Mouse (Mus musculus): ENCODE results near the gene Tbc1d9b. TPM values are rescaled to one million over a fixed set of nuclear protein-coding genes. Genes with fewer than 3 reads are reported as not detected.
"Not testable (repeated sequence)": the region's sequence is repeated elsewhere in the genome, so short reads cannot be mapped to it uniquely, and the experiment has no call there.

The Tbc1d9b gene
- polyA plus RNA-seq, 2 experiments: 44.9 to 45.2 TPM

GRCm38 (mm10) chr11:50161578-50162304 lies 30.5 kb downstream of the Tbc1d9b start:
- DNase-seq (ENCODE audit: low spot score) (peak; percentile 49), ATAC-seq (ENCODE audit: low FRiP score, low read depth) (no peak)
- Histone ChIP-seq H3K4me2 (replicated peaks; ENCODE audit: low read depth, low read length, severe bottlenecking) (no peak overlapping the region), H3K9ac (ENCODE audit: low read depth, low read length, severe bottlenecking) (no peak overlapping the region), H3K27ac (replicated peaks; ENCODE audit: low read depth, low read length) (no peak overlapping the region), H3K36me3 (ENCODE audit: control insufficient read depth, insufficient read depth, low read length) (peaks cover 92% of the 10 kb centered on the region), H3K9me3 (ENCODE audit: control insufficient read depth, low read length) (no peaks in the 10 kb centered on the region), H3K4me3 (replicated peaks; ENCODE audit: low read length) (no peak overlapping the region), H3K4me1 (ENCODE audit: control insufficient read depth, insufficient read depth, low read length) (no peaks in the 10 kb centered on the region), H3K27me3 (ENCODE audit: control insufficient read depth, insufficient read depth, low read length) (no peaks in the 10 kb centered on the region)
- WGBS: 72% methylated on average over 10 of the region's 10 CpGs
- TF ChIP-seq POLR2A (IDR thresholded peaks at IDR 0.05; ENCODE audit: borderline replicate concordance, extremely low read depth, insufficient read depth, insufficient read length): no peak

- H3K27me3 ChIP-seq (ENCODE audit: control insufficient read depth, insufficient read depth, low read length): no peaks in the 10 kb centered on the region
- no peak for ATAC-seq (ENCODE audit: low FRiP score, low read depth)
- H3K9me3 ChIP-seq (ENCODE audit: control insufficient read depth, low read length): no peaks in the 10 kb centered on the region
- no peak overlapping the region for H3K4me3 ChIP-seq (replicated peaks; ENCODE audit: low read length)
- no peak overlapping the region for H3K9ac ChIP-seq (ENCODE audit: low read depth, low read length, severe bottlenecking)
- 97% methylated on average over 3 of the region's 3 CpGs for WGBS
- DNase-seq (ENCODE audit: low spot score): no peak
- peaks cover 87% of the 10 kb centered on the region for H3K36me3 ChIP-seq (ENCODE audit: control insufficient read depth, insufficient read depth, low read length)
- no peak for TF ChIP-seq POLR2A (IDR thresholded peaks at IDR 0.05; ENCODE audit: borderline replicate concordance, extremely low read depth, insufficient read depth, insufficient read length)
- no peak overlapping the region for H3K4me2 ChIP-seq (replicated peaks; ENCODE audit: low read depth, low read length, severe bottlenecking)
- H3K4me1 ChIP-seq (ENCODE audit: control insufficient read depth, insufficient read depth, low read length): no peaks in the 10 kb centered on the region
- H3K27ac ChIP-seq (replicated peaks; ENCODE audit: low read depth, low read length): no peak overlapping the region
Observed at GRCm38 (mm10) chr11:50162338-50163050, 31.3 kb downstream of the Tbc1d9b start.

- peaks cover 70% of the 10 kb centered on the region for H3K36me3 ChIP-seq (ENCODE audit: control insufficient read depth, insufficient read depth, low read length)
- no peak overlapping the region for H3K27ac ChIP-seq (replicated peaks; ENCODE audit: low read depth, low read length)
- H3K9ac ChIP-seq (ENCODE audit: low read depth, low read length, severe bottlenecking): no peak overlapping the region
- H3K4me3 ChIP-seq (replicated peaks; ENCODE audit: low read length): no peak overlapping the region
- no peak overlapping the region for H3K4me2 ChIP-seq (replicated peaks; ENCODE audit: low read depth, low read length, severe bottlenecking)
- no peaks in the 10 kb centered on the region for H3K9me3 ChIP-seq (ENCODE audit: control insufficient read depth, low read length)
- no peak for ATAC-seq (ENCODE audit: low FRiP score, low read depth)
- TF ChIP-seq POLR2A (IDR thresholded peaks at IDR 0.05; ENCODE audit: borderline replicate concordance, extremely low read depth, insufficient read depth, insufficient read length): no peak
- DNase-seq (ENCODE audit: low spot score): no peak
- 89% methylated on average over 5 of the region's 5 CpGs for WGBS
- H3K4me1 ChIP-seq (ENCODE audit: control insufficient read depth, insufficient read depth, low read length): no peaks in the 10 kb centered on the region
- no peaks in the 10 kb centered on the region for H3K27me3 ChIP-seq (ENCODE audit: control insufficient read depth, insufficient read depth, low read length)
Observed at GRCm38 (mm10) chr11:50168352-50168751, 37.2 kb downstream of the Tbc1d9b start.

GRCm38 (mm10) chr11:50174111-50174729 lies 43.0 kb downstream of the Tbc1d9b start, which contains the start of gene Mrnip:
Gene Mrnip, plus strand, starts transcription at chr11:50174444.
- H3K27ac ChIP-seq (replicated peaks; ENCODE audit: low read depth, low read length); H3K4me1 ChIP-seq (ENCODE audit: control insufficient read depth, insufficient read depth, low read length); H3K27me3 ChIP-seq (ENCODE audit: control insufficient read depth, insufficient read depth, low read length); H3K9me3 ChIP-seq (ENCODE audit: control insufficient read depth, low read length): not testable (repeated sequence)
- 5% methylated on average over 19 of the region's 19 CpGs for WGBS
- DNase-seq (ENCODE audit: low spot score): peak; percentile 8
- Histone ChIP-seq H3K36me3 (ENCODE audit: control insufficient read depth, insufficient read depth, low read length) (peaks cover 30% of the 10 kb centered on the region), H3K4me3 (replicated peaks; ENCODE audit: low read length) (peak within 1 kb of the TSS; percentile 58), H3K9ac (ENCODE audit: low read depth, low read length, severe bottlenecking) (peak within 1 kb of the TSS; percentile 66), H3K4me2 (replicated peaks; ENCODE audit: low read depth, low read length, severe bottlenecking) (peak within 1 kb of the TSS; percentile 56)
- peak; percentile 16 for ATAC-seq (ENCODE audit: low FRiP score, low read depth)

GRCm38 (mm10) chr11:50174730-50175187 lies 43.6 kb downstream of the Tbc1d9b start:
- Histone ChIP-seq H3K9me3 (ENCODE audit: control insufficient read depth, low read length) (no peaks in the 10 kb centered on the region), H3K4me1 (ENCODE audit: control insufficient read depth, insufficient read depth, low read length) (peaks cover 6% of the 10 kb centered on the region; the same call in 1 of the 2 replicates), H3K4me2 (replicated peaks; ENCODE audit: low read depth, low read length, severe bottlenecking) (peak overlapping the region; percentile 56), H3K9ac (ENCODE audit: low read depth, low read length, severe bottlenecking) (peak overlapping the region; percentile 66), H3K36me3 (ENCODE audit: control insufficient read depth, insufficient read depth, low read length) (peaks cover 24% of the 10 kb centered on the region), H3K27me3 (ENCODE audit: control insufficient read depth, insufficient read depth, low read length) (no peaks in the 10 kb centered on the region), H3K27ac (replicated peaks; ENCODE audit: low read depth, low read length) (no peak overlapping the region), H3K4me3 (replicated peaks; ENCODE audit: low read length) (peak overlapping the region; percentile 58)
- peak; percentile 99 for ATAC-seq (ENCODE audit: low FRiP score, low read depth)
- under 1% methylated on average over 26 of the region's 27 CpGs for WGBS
- DNase-seq (ENCODE audit: low spot score): peak; percentile 99
- peak; percentile 90; the same call in 1 of the 2 replicates for TF ChIP-seq POLR2A (IDR thresholded peaks at IDR 0.05; ENCODE audit: borderline replicate concordance, extremely low read depth, insufficient read depth, insufficient read length)

All from limb, embryonic 14.5 days (tissue).